Mouse (Mus musculus): ENCODE results near the gene Rassf9.
A peak's percentile ranks its signal among the peaks of the same experiment; 100 is the strongest.

The Rassf9 gene

GRCm38 (mm10) chr10:102511807-102512461 is at the start of gene Rassf9:
Gene Rassf9, plus strand, starts transcription at chr10:102512222.
- DNase-seq, result peak; percentile 77 to 87

GRCm38 (mm10) chr10:102469412-102469811 is 42.6 kb upstream of the Rassf9 start:
- DNase-seq, result no peak

DNA sequence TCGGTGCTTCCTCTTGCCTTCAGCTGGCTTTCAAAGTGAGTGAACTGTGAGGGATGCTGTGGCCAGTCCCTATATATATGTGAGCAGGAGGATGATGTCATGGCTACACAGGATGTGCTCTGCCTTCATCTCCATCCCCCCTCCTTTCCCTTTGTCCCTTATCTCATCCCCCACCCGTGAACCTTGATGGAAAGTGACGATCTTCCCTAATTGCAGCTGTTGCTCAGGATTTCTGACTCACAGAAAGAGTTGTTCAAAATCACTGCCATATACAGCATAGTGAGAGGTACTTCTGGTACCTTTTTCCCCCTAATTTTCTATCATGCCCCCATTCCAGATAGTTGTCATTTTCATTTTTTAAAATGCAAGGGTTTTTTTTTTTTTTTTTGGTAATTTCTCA is 21.6 kb upstream of the Rassf9 start, which contains the start of gene Nts:
Gene Nts (minus strand): TSS at position 101 of the 400 bp plus-strand sequence.
- DNase-seq, result no peak

GRCm38 (mm10) chr10:102491792-102492191 is 20.2 kb upstream of the Rassf9 start:
- DNase-seq, result peak in 1 of 2 experiments; percentile 79

DNA sequence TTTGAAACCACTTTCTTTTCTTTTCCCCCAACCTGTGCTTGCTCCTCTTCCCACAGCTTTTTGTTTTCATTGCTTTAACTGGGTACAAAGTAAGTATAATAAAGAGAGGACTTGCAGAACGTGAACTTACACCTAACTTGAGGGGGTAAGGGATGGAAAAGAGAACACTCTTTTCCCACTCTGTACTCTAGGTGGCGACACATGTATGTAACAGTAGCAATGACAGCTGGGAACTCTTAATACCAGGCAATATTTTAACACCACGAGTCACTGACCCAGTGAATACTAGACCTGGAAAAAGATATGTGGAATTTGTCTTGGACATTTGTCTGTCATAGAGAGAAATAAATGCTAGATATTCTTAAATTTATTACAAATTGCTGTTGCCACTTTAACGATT is 13.3 kb upstream of the Rassf9 start:
- peak in 1 of 2 experiments; percentile 73 for DNase-seq

DNA sequence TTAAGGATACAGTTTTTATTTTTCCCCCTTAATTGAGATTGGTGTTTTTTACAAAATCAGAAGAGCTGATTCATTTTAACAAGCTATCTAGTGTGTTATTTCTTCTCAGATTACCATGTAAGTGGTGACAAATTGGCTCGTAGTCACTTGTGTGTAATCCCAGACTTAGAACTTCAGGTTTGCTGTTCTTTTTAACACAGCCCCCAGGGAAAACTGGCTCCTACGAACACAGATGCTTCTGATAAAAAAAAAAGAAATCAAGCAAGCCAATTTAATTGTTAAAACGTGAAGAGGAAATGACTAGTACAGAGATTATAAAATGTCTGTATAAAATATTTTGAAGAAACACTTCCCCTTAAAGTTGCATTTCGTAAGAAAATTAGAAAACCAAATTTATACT is 4.6 kb upstream of the Rassf9 start:
- DNase-seq, result no peak

- no peak for DNase-seq
These were observed 588 bp upstream of the Rassf9 start for GRCm38 (mm10) chr10:102511461-102511806.

DNA sequence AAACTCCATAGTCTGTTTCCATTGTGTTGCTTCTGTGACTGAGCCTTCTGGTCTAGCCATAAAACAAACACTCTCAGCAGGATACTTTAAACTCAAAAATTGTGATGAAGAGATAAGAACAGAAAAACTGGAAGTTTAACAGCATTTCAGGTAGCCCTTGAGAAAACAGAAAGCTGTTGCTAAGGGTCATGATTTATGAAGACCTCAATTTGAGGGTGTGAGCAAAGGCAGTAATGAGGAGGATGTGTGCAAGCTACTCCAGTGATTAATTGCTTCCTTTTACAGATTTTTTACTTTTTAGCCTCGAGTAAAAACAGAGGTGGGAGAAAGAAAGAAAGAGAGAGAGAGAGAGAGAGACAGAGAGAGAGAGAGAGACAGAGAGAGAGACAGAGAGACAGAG is 2.1 kb downstream of the Rassf9 start:
- DNase-seq, result no peak

DNA sequence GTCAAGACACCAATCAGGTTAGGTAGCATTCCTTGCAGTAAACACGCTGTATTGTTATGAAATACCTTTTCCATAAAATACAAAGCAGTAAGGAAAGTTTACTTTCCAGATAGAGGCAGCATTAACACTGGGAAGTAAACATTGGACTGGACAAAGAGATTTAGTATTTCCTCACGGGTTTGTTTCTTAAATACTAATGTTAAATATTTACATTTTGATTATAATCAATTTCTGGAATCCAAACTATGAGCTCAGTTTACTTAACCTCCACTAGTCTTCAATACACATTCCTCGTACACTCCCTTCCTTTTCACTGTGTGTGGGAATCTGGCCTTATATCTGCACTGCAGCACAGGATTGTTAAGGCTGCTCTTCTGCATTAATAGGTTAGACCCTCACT is 15.9 kb downstream of the Rassf9 start:
- no peak for DNase-seq

DNA sequence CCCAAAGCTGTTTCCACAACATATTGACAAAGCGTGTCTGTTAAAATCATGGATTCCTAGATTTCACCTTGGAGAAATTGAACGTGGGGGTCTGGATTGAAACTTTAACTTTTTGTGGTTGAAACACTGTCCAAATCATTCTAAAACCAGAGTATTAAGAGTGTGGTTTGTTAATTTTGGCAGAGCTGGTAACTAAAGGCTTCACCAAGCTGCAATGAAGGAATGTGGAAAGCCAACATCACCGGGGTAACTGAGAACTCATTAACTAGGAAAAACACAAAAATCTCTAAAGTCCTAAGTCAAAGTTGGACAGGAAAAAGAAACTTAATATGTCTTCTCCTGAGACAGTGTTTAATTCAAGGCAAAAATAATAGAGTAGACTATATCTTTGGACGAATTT is 41.9 kb downstream of the Rassf9 start:
- DNase-seq, result no peak

GRCm38 (mm10) chr10:102562488-102562887 is 50.5 kb downstream of the Rassf9 start:
- no peak for DNase-seq

GRCm38 (mm10) chr10:102577970-102578369 is 65.9 kb downstream of the Rassf9 start:
- no peak for DNase-seq

DNA sequence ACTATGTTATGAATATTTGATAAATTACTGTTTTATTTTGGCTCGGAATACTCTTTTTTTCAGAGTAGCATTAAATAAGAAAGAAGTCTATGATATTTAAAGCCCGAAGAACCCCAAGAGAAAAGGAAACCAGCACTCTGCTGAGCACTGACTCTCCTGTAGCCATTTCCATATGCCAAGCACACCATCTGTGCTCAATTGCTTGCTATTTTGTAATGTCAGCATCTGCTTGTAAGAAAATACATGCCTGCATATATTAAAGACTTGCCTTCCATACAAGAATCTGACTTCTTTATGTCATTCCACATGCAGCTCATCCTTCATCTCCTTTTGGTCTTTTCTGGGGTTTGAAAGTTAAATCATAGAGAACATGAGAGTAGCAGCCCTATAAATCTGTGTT is 82.3 kb downstream of the Rassf9 start:
- DNase-seq, result no peak
